Mouse (Mus musculus) liver, embryonic 11.5 days (tissue): ENCODE measurements at regions not wholly inside any gene's neighbourhood (a gene's known extent, or its start where the extent isn't known, plus 50 kb on each side); places are given as distances from the start of the nearest gene placed in this dataset.

Experiments
- ATAC-seq: fragments of 200-750 bp; cut with Nextera tagmentation; replicated peaks from 2 replicates; pipeline ENCODE4 v1.8.0; 2017; ENCODE audit warnings: moderate number of reproducible peaks, mild to moderate bottlenecking, moderate TSS enrichment, moderate library complexity; ENCODE audit not compliant: low FRiP score
- DNase-seq: peaks from one replicate; pipeline ENCODE4 v3.0.0-alpha.2; 2017; ENCODE audit warnings: low spot score
- H3K27ac ChIP-seq: fragments of 300-500 bp; sonication (generic); 2 replicates; pipeline ENCODE4 v1.5.1; 2014; ENCODE audit warnings: mild to moderate bottlenecking, low read depth, low read length, control low read depth
- H3K27me3 ChIP-seq: fragments of 300-500 bp; sonication (generic); replicated peaks from 2 replicates; pipeline ENCODE4 v1.6.1; 2014; ENCODE audit warnings: low read length, mixed read lengths; ENCODE audit not compliant: control insufficient read depth, insufficient read depth
- H3K36me3 ChIP-seq: fragments of 300-500 bp; sonication (generic); 2 replicates; pipeline ENCODE4 v1.6.1; 2014; ENCODE audit warnings: mild to moderate bottlenecking, low read length, moderate library complexity, mixed read lengths; ENCODE audit not compliant: control insufficient read depth, insufficient read depth
- H3K4me1 ChIP-seq: fragments of 300-500 bp; sonication (generic); replicated peaks from 2 replicates; pipeline ENCODE4 v1.6.1; 2014; ENCODE audit warnings: low read length, mixed read lengths; ENCODE audit not compliant: control insufficient read depth, insufficient read depth
- H3K4me2 ChIP-seq: fragments of 300-500 bp; sonication (generic); 2 replicates; pipeline ENCODE4 v1.6.1; 2014; ENCODE audit warnings: mild to moderate bottlenecking, control low read depth, moderate library complexity
- H3K4me3 ChIP-seq: fragments of 300-500 bp; sonication (generic); 2 replicates; pipeline ENCODE4 v1.5.1; 2014; ENCODE audit warnings: low read depth, low read length, control low read depth
- H3K9ac ChIP-seq: fragments of 300-500 bp; sonication (generic); 2 replicates; pipeline ENCODE4 v1.6.1; 2014; ENCODE audit warnings: low read depth, low read length, control low read depth
- H3K9me3 ChIP-seq: fragments of 300-500 bp; sonication (generic); 2 replicates; pipeline ENCODE4 v1.6.1; 2016; ENCODE audit warnings: low read length, inconsistent platforms, mixed read lengths; ENCODE audit not compliant: control insufficient read depth
- WGBS: fragments of 180-500 bp; shearing (Covaris S2); extraction: QIAGEN DNeasy Blood & Tissue Kit; methylation state at CpG from one replicate; pipeline ENCODE4 v1.1.7; 2014; 5-methylcytosine and 5-hydroxymethylcytosine counted together

DNA sequence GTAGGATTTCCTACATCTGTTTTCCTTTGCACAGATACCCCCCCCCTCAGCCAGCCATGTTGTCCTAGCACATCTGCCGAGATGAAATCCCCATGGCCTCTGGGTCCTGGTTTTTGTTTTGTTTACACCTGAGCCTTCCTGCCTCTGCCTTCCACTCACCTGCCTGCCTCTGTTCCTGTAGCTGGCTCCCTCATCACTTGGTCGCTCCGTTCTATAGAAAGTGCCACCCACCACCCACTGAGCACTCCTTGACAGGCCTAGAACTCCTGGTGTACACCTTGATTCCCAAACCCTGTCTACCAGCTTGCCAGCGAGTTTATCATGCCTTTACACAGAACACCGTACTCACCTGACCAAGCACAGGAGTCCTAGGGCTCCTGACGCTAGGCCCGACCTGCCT is 72.6 kb upstream of the Armc2 start:
- Histone ChIP-seq H3K4me3 (no peak overlapping the region), H3K27ac (0 out of 2 replicates have a peak overlapping the region, but pooled peaks have one; percentile 16), H3K9ac (no peak overlapping the region), H3K4me1 (peaks cover 17% of the 10 kb centered on the region), H3K4me2 (no peak overlapping the region), H3K9me3 (no peaks in the 10 kb centered on the region), H3K36me3 (no peaks in the 10 kb centered on the region), H3K27me3 (no peaks in the 10 kb centered on the region)
- no peak for ATAC-seq
- DNase-seq = no peak
- WGBS = 90% methylated on average over 7 of the region's 7 CpGs

DNA sequence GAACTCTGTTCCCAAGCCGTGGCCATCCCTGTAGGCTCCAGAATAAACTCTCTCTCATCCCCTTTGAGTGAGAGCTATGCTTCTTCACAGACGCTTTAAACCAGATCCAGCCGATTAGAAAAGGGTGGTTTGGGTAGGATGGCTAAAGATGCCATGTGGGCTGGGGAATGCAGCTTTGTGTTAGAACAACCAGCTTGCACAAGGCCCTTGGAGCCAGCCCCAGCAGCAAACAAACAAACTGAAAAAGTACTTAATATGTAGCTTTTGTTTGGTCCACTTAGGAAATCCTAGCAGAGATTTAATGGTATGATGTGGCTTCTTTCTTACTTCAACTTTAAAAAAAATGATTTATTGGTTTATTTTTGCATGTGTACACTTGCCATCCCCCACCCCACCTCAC is 71.9 kb upstream of the Armc2 start:
- Histone ChIP-seq H3K4me3 (no peak overlapping the region), H3K4me2 (no peak overlapping the region), H3K4me1 (peaks cover 17% of the 10 kb centered on the region), H3K9ac (no peak overlapping the region), H3K36me3 (no peaks in the 10 kb centered on the region), H3K9me3 (no peaks in the 10 kb centered on the region), H3K27ac (no peak overlapping the region), H3K27me3 (no peaks in the 10 kb centered on the region)
- no peak for DNase-seq
- WGBS = 69% methylated on average over 3 of the region's 3 CpGs
- no peak for ATAC-seq

DNA sequence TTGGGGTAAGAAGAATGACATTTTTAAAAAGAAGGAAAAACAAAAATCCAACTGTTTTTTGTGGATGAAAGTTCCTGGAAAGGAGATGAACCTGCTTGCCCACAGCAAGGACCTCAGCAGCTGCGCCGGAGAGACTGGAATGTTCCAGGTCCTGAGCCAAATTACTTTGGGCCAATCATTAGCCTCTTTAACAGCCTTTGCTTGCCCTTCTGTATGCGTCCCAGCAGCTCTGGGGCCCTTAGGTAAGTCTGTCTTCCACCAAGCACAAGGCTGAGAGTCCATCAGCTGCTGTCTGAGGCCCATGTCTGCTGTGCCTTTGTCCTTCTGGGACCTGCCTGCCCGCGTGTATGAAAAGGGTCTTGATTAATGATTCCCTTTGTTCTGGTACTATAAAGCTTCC is 71.4 kb upstream of the Armc2 start:
- no peak overlapping the region for H3K27ac ChIP-seq
- H3K9ac ChIP-seq = no peak overlapping the region
- ATAC-seq (no peak), DNase-seq (no peak)
- WGBS = 79% methylated on average over 5 of the region's 5 CpGs
- peaks cover 17% of the 10 kb centered on the region for H3K4me1 ChIP-seq
- no peaks in the 10 kb centered on the region for H3K27me3 ChIP-seq
- no peaks in the 10 kb centered on the region for H3K9me3 ChIP-seq
- H3K4me2 ChIP-seq = no peak overlapping the region
- H3K4me3 ChIP-seq = no peak overlapping the region
- H3K36me3 ChIP-seq = no peaks in the 10 kb centered on the region

DNA sequence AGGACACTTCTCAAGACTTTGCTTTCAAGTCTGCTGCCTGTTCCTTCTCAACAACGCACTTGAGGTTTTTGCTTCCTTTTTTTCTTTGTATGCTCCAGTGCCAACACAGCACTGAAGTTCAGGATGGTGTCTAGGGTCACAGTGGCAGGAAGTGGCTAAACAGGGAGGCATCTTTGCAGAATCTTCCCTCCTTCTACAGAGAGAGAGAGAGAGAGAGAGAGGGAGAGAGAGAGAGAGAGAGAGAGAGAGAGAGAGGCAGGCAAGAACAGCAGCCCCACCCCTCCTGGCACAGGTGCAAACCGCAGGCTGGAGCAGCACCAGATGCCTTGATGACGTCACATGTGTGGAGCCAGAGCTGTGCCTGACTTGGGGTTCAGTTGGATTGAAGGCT is 71.0 kb upstream of the Armc2 start:
- Histone ChIP-seq H3K4me3 (no peak overlapping the region), H3K9me3 (no peaks in the 10 kb centered on the region), H3K27ac (no peak overlapping the region), H3K36me3 (no peaks in the 10 kb centered on the region), H3K4me1 (peaks cover 17% of the 10 kb centered on the region), H3K4me2 (no peak overlapping the region), H3K27me3 (no peaks in the 10 kb centered on the region), H3K9ac (no peak overlapping the region)
- ATAC-seq (no peak), DNase-seq (no peak)
- 19% methylated on average over 3 of the region's 3 CpGs for WGBS

DNA sequence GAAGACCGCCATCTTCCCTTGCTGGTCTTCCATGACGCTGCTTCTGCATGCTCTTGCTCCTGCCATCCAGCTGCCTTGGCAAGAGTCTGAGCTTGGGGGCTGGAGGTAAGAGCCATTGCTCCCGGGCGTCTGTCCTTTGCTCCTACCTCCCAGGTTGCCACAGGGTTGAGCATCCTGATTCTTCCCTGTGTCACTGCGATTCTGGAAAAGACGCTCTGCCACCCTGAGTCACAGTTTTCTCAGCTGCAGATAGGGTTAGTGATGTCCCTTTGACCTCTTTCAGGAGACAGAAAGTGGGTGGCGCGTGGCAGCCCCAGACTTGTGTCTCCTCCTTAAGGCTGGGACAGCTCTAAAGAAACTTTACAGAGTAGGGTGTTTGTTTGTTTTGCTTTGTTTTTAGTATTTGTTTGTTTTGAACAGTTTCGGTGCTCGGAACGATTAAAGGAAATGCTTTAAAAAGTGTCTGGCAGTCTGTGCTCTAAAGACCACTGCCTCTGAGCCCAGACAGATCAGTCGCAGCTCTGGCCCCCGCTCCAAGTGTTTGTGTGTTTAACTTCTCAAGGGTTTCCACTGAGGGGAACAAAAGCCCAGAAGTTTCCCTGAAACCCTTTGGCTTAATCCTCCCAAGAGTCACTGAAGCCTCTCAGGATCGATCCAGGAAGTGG is 70.5 kb upstream of the Armc2 start:
- H3K27ac ChIP-seq = no peak overlapping the region
- DNase-seq = no peak
- no peaks in the 10 kb centered on the region for H3K36me3 ChIP-seq
- H3K27me3 ChIP-seq = no peaks in the 10 kb centered on the region
- no peaks in the 10 kb centered on the region for H3K9me3 ChIP-seq
- 59% methylated on average over 14 of the region's 14 CpGs for WGBS
- H3K4me2 ChIP-seq = no peak overlapping the region
- no peak overlapping the region for H3K4me3 ChIP-seq
- H3K9ac ChIP-seq = no peak overlapping the region
- ATAC-seq = no peak
- H3K4me1 ChIP-seq = peaks cover 17% of the 10 kb centered on the region

DNA sequence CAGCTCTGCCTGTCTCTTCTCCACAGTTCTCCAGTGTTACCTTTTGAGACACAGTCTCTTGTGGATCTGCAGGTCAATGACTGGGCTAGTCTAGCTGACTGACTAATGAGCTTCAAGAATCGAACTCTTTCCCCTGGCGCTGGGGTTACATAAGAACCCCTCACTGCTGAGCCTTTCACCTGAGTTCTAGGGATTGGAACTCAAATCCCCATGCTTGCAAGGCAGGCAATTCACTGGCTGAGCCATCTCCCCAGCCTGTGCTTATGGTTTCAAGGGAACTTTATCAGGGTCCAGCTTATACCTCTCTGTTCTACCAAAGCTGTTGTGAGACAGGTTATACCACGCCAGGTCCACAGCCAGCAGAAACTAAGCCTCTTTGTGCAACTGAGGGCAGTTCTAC is 69.7 kb upstream of the Armc2 start:
- no peak overlapping the region for H3K9ac ChIP-seq
- no peak overlapping the region for H3K27ac ChIP-seq
- H3K9me3 ChIP-seq = no peaks in the 10 kb centered on the region
- ATAC-seq (no peak), DNase-seq (no peak)
- no peaks in the 10 kb centered on the region for H3K36me3 ChIP-seq
- no peaks in the 10 kb centered on the region for H3K27me3 ChIP-seq
- 90% methylated on average over 3 of the region's 3 CpGs for WGBS
- H3K4me3 ChIP-seq = no peak overlapping the region
- no peak overlapping the region for H3K4me2 ChIP-seq
- peaks cover 17% of the 10 kb centered on the region for H3K4me1 ChIP-seq

DNA sequence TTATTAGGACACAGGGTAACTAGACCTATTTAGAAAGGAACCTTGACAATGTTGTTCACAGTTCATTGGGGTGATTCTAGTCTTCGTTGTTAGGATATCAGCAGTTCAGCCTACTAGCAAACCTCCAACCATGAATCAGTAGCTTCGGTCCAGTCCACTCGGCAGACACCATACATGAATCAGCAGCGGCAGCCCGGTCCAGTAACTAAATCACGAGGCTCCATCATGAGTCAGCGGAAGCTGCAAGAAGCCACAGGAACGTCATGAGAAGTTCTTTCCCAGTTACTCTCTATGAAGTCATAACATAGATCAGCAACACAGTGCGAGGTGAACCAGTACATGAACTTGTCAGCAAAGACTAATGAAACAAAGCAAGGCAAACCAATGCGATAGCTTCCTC is 68.4 kb upstream of the Armc2 start:
- no peak for ATAC-seq
- H3K27ac ChIP-seq = no peak overlapping the region
- H3K4me3 ChIP-seq = no peak overlapping the region
- 83% methylated on average over 10 of the region's 10 CpGs for WGBS
- H3K4me2 ChIP-seq = no peak overlapping the region
- no peaks in the 10 kb centered on the region for H3K36me3 ChIP-seq
- H3K27me3 ChIP-seq = no peaks in the 10 kb centered on the region
- no peak for DNase-seq
- H3K4me1 ChIP-seq = peaks cover 17% of the 10 kb centered on the region; the same call in 1 of the 2 replicates
- H3K9me3 ChIP-seq = no peaks in the 10 kb centered on the region
- H3K9ac ChIP-seq = no peak overlapping the region

DNA sequence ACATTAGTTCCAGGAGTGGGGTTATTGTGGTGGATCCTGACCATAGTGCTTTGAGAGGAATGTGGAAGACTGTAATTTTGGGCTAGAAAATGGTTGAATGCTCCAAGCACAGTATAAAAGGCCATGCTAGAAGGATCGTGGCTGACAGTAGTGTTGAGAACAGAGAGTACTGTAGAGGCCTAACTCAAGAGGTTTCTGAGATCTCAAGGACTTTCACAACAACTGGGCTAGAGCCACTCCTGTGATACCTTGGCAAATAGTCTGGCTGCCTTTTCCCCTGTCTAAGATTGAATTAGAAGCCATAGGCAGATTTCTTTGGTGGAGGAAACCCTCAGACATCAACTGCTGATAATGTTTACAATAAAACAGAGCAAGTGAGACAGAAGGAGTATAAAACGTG is 67.1 kb upstream of the Armc2 start:
- peaks cover 7% of the 10 kb centered on the region; the same call in 1 of the 2 replicates for H3K4me1 ChIP-seq
- no peak overlapping the region for H3K4me3 ChIP-seq
- no peaks in the 10 kb centered on the region for H3K36me3 ChIP-seq
- H3K27ac ChIP-seq = no peak overlapping the region
- no peak overlapping the region for H3K4me2 ChIP-seq
- no peak overlapping the region for H3K9ac ChIP-seq
- H3K27me3 ChIP-seq = no peaks in the 10 kb centered on the region
- DNase-seq (no peak), ATAC-seq (no peak)
- WGBS = 73% methylated on average over 2 of the region's 2 CpGs
- H3K9me3 ChIP-seq = no peaks in the 10 kb centered on the region

DNA sequence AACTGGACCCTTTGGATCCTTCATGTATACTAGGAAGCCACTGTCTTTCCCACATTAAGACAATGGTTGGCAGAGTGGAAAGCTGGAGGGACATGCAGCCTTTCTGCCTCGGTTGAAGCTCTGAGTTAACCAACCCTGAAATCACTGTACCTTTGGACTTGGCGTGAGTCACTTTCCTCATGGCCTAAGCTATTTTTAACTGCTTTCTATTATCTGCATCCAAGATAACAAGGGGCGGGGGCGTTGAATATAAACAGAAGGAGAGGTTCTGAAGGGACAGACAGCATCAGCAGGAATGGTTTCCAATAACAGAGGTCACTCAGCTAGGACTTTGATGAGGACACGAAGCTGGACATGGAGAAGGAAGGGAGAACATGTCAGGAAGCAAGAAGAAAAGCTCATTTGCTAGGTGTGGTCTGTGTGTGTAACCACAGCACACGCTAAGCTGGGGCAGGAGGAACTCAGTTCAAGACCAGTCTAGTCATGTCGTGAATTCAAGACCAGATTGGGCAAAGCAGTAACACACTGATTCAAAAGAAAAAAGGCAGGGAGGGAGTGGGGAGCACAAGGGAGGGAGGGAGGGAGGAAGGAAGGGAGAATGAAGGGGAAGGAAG is 64.1 kb upstream of the Armc2 start:
- no peak overlapping the region for H3K9ac ChIP-seq
- no peak for ATAC-seq
- no peak overlapping the region for H3K4me2 ChIP-seq
- no peak overlapping the region for H3K27ac ChIP-seq
- no peaks in the 10 kb centered on the region for H3K27me3 ChIP-seq
- 40% methylated on average over 7 of the region's 7 CpGs for WGBS
- DNase-seq = no peak
- H3K36me3 ChIP-seq = no peaks in the 10 kb centered on the region
- no peaks in the 10 kb centered on the region for H3K9me3 ChIP-seq
- no peak overlapping the region for H3K4me3 ChIP-seq
- peaks cover 4% of the 10 kb centered on the region; the same call in 1 of the 2 replicates for H3K4me1 ChIP-seq
